Mouse (Mus musculus) limb, embryonic 13.5 days (tissue): Measurements from ENCODE around the gene Cfl1. TPM values are rescaled to one million over a fixed set of nuclear protein-coding genes. Genes with fewer than 3 reads are reported as not detected.

Experiments used
- ATAC-seq: fragments of 200-750 bp; cut with Nextera tagmentation; 2 replicates; pipeline ENCODE4 v1.8.0; 2017; ENCODE audit warnings: low read depth, moderate number of reproducible peaks, moderate TSS enrichment; ENCODE audit not compliant: low FRiP score
- H3K27ac ChIP-seq: fragments of 300-500 bp; sonication (generic); 2 replicates; pipeline ENCODE4 v1.5.1; 2015; ENCODE audit warnings: inconsistent platforms, mild to moderate bottlenecking, moderate library complexity
- H3K27me3 ChIP-seq: fragments of 300-500 bp; sonication (generic); 2 replicates; pipeline ENCODE4 v1.6.1; 2015; ENCODE audit warnings: mild to moderate bottlenecking, inconsistent platforms
- H3K36me3 ChIP-seq: fragments of 300-500 bp; sonication (generic); 2 replicates; pipeline ENCODE4 v1.6.1; 2015; ENCODE audit warnings: inconsistent platforms, mild to moderate bottlenecking, moderate library complexity
- H3K4me1 ChIP-seq: fragments of 300-500 bp; sonication (generic); 2 replicates; pipeline ENCODE4 v1.6.1; 2015; ENCODE audit warnings: inconsistent platforms
- H3K4me2 ChIP-seq: fragments of 300-500 bp; sonication (generic); replicated peaks from 2 replicates; pipeline ENCODE4 v1.6.1; 2015; ENCODE audit warnings: inconsistent platforms, mild to moderate bottlenecking, moderate library complexity
- H3K4me3 ChIP-seq: fragments of 300-500 bp; sonication (generic); 2 replicates; pipeline ENCODE4 v1.5.1; 2015; ENCODE audit warnings: moderate library complexity, mild to moderate bottlenecking, inconsistent platforms
- H3K9ac ChIP-seq: fragments of 300-500 bp; sonication (generic); 2 replicates; pipeline ENCODE4 v1.6.1; 2015; ENCODE audit warnings: mild to moderate bottlenecking, inconsistent platforms
- H3K9me3 ChIP-seq: fragments of 300-500 bp; sonication (generic); 2 replicates; pipeline ENCODE4 v1.6.1; 2016; ENCODE audit warnings: inconsistent platforms
- WGBS: fragments of 180-500 bp; shearing (Covaris S2); methylation state at CpG from one replicate; pipeline ENCODE4 v1.1.7; 2015; 5-methylcytosine and 5-hydroxymethylcytosine counted together
- polyA plus RNA-seq: library from polyadenylated mRNA; unstranded; fragments of >200 nt; fragmentation: Nextera tagmentation; extraction: Ambion mirVana; gene quantifications from 2 replicates; pipeline ENCODE4 v1.2.1, GENCODE M21; 2015

Gene Cfl1
- polyA plus RNA-seq, result 2,537 and 2,628 TPM in 2 replicates

DNA sequence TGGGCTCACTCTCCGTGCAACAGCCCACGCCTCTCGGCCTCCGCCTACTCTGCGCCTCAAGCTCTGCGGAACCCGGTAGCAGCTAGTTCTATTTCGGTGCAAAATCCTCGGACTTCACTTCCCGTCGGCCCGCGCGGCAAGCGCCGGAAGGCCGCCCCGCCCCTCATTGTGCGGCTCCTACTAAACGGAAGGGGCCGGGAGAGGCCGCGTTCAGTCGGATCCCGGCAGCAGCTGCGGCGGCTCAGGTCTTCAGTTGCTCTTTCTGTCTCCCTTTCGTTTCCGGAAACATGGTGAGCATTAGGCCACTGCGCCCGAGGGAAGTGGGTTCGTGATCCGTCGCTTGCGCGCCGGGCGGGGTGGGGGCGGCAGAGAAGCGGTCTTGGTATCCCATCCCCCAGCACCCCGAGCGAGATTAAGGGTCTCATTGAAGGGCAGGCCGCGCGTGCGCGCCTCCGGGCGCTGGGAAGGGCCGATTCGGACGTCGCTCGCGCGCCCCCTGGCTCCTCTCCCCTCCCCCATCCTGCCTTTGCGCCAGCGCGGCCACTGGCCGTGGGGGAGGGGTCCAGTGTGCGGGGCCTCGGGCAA lies at the start of gene Cfl1:
Cfl1 (plus strand) TSS at position 143 of the 585 bp plus-strand sequence.
- Histone ChIP-seq H3K4me3 (peak within 1 kb of the TSS; percentile 98), H3K4me1 (peaks cover 39% of the 10 kb centered on the region), H3K9me3 (no peaks in the 10 kb centered on the region), H3K27me3 (no peaks in the 10 kb centered on the region), H3K4me2 (peak within 1 kb of the TSS; percentile 83), H3K27ac (peak within 1 kb of the TSS; percentile 99), H3K36me3 (peaks cover 49% of the 10 kb centered on the region), H3K9ac (peak within 1 kb of the TSS; percentile 97)
- ATAC-seq, result peak; percentile 70
- WGBS, result 0% methylated on average over 59 of the region's 62 CpGs

DNA sequence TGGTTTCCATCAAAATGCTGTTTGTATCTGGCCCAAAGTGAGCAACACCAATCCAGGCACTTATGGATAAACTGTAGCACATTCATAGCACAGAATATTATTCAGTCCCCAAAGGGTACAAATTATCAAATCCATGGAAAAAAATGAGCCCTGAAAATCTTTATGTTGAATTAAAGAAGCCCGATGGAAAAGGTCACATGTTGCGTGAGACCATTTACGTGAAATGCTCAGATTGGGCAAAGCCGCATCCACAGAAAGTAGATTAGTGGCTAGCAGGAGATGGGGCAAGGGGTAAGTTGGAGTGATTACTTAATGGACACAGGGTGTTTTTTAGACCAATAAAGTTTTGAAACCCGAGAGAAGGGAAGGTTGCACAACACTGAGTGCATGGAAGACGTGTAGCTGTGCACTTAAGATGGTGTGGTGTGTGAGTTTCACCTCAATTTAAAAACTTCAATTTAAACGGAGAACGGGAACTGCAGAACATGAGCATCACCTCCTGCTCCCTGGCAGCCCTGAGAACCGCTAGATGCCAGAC lies 45.8 kb upstream of the Cfl1 start:
- H3K27ac ChIP-seq, result no peak overlapping the region
- H3K4me1 ChIP-seq, result peaks cover 21% of the 10 kb centered on the region
- WGBS, result 60% methylated on average over 9 of the region's 9 CpGs
- ATAC-seq, result no peak
- H3K9ac ChIP-seq, result no peak overlapping the region
- no peak overlapping the region for H3K4me3 ChIP-seq
- no peaks in the 10 kb centered on the region for H3K36me3 ChIP-seq
- peaks cover 14% of the 10 kb centered on the region; the same call in 1 of the 2 replicates for H3K9me3 ChIP-seq
- H3K27me3 ChIP-seq, result peaks cover 47% of the 10 kb centered on the region
- H3K4me2 ChIP-seq, result no peak overlapping the region

DNA sequence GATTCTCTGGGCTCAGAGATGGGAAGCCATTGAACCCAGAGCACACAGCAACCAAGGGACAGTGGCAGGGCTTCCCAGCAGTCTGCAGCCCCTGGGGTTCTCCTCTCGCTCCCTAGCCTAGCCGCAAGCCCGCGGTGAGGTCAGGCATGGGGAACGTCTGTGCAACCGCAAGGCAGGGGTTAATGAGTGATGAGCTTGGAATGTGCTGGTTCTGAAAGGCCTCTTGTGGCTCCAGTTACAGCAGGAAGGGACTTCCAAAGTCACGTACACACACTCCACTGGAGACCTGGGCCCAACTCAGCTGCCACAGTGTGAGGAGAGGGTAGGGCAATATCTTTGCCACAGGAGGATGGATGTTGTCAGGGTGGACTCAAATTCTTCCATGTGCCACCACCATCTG lies 45.3 kb upstream of the Cfl1 start:
- 30% methylated on average over 7 of the region's 7 CpGs for WGBS
- Histone ChIP-seq H3K4me2 (no peak overlapping the region), H3K27me3 (peaks cover 52% of the 10 kb centered on the region)

GRCm38 (mm10) chr19:5445747-5446146 lies 44.5 kb upstream of the Cfl1 start:
- ATAC-seq, result no peak
- no peaks in the 10 kb centered on the region for H3K36me3 ChIP-seq
- no peak overlapping the region for H3K4me2 ChIP-seq
- 89% methylated on average over 5 of the region's 5 CpGs for WGBS
- peaks cover 60% of the 10 kb centered on the region for H3K27me3 ChIP-seq
- no peak overlapping the region for H3K9ac ChIP-seq
- peaks cover 8% of the 10 kb centered on the region; the same call in 1 of the 2 replicates for H3K9me3 ChIP-seq
- H3K27ac ChIP-seq, result no peak overlapping the region
- H3K4me3 ChIP-seq, result no peak overlapping the region
- H3K4me1 ChIP-seq, result peaks cover 21% of the 10 kb centered on the region

More for the DNA sequence above, 45.3 kb upstream of the Cfl1 start:
- Histone ChIP-seq H3K36me3 (no peaks in the 10 kb centered on the region), H3K4me1 (peaks cover 21% of the 10 kb centered on the region), H3K9ac (no peak overlapping the region), H3K9me3 (peaks cover 14% of the 10 kb centered on the region; the same call in 1 of the 2 replicates), H3K4me3 (no peak overlapping the region), H3K27ac (no peak overlapping the region)
- ATAC-seq, result no peak

DNA sequence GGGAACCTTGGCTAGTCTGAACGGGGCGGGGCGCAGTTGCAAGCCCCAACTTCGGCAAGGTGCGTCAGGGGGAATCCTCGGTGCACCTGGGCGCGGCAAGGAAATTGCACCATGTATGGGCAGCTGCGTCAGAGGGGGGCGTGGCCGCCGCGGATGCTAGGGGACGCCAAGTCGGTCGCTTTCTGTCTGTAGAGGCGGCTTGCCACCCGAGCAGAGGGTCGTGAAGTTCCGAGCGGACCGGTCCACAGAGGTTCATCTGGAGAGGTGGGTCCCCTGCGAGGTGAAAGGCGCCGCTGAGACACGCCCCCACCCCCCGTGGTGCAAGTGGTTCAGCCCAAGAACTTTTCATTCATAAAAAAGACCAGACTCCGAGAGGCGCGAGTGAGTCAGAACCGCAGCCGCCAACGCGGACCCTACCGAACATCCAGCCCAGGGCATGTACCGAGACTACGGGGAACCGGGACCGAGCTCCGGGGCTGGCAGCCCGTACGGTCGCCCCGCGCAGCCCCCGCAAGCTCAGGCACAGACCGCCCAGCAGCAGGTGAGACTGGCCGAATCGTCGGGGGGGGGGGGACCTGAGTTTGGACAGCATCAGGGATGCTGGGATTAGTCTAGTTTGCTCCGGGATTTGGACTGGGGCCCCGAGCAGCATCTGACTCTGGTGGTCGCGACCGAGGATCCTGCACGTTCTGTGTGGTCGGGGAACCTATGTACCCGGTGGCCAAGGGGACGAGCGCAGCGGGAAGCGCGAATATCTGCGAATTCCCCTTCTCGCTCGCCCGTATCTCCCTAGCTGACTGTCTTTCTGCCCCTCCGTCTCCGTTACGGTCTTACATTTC lies 42.5 kb upstream of the Cfl1 start, which contains the start of gene Fosl1:
Fosl1 (plus strand) TSS at position 33 of the 839 bp plus-strand sequence.
- peak; percentile 79; the same call in 1 of the 2 replicates for ATAC-seq
- Histone ChIP-seq H3K27me3 (peaks cover 62% of the 10 kb centered on the region), H3K27ac (no peak within 1 kb of the TSS), H3K4me1 (peaks cover 21% of the 10 kb centered on the region), H3K4me2 (peak within 1 kb of the TSS; percentile 95), H3K36me3 (no peaks in the 10 kb centered on the region), H3K4me3 (peak within 1 kb of the TSS; percentile 58), H3K9me3 (peaks cover 8% of the 10 kb centered on the region; the same call in 1 of the 2 replicates), H3K9ac (peak within 1 kb of the TSS; percentile 61)
- under 1% methylated on average over 70 of the region's 70 CpGs for WGBS

DNA sequence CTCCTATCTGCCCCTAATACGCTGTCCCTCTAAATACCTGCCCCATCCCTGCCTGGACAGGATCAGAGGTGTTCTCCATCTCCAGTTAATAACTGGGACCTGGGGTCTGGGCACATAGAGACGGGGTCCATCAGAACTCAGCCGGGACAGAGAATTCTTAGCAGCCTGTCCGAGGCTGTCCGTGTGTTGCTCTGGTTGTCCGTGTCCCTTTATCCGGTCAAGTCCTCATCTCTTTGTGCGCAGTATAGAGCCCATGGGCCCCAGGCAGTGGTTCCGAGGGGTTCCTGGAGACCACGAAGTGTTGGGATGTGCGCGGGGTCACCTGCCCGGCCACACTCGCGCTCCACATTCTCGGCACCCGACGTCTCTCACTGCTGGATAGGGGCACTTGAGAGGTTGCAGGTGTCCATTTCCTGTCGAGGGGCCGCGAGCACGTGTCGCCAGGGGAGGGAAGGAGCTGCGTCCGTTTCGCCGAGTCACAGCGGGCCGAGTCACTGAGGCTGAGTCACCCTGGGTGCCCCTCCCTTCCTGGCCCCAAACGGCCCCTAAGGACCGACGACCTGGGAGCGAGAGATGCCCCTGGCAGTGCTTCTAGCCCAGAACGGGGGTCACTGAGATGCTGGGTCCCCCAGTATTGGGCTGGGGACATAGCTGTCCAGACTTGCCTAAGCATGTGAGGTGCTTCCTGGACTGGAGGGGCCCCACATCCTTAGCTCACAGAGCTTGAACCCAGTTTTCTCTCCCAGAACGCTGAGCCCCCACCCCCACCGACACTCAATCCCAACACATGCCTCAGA lies 41.7 kb upstream of the Cfl1 start:
- Histone ChIP-seq H3K27me3 (peaks cover 62% of the 10 kb centered on the region), H3K9ac (no peak overlapping the region), H3K4me1 (peaks cover 21% of the 10 kb centered on the region), H3K4me2 (peak overlapping the region; percentile 95), H3K9me3 (peaks cover 8% of the 10 kb centered on the region; the same call in 1 of the 2 replicates), H3K4me3 (peak overlapping the region; percentile 58), H3K27ac (no peak overlapping the region), H3K36me3 (no peaks in the 10 kb centered on the region)
- ATAC-seq, result no peak
- WGBS, result 6% methylated on average over 36 of the region's 36 CpGs

DNA sequence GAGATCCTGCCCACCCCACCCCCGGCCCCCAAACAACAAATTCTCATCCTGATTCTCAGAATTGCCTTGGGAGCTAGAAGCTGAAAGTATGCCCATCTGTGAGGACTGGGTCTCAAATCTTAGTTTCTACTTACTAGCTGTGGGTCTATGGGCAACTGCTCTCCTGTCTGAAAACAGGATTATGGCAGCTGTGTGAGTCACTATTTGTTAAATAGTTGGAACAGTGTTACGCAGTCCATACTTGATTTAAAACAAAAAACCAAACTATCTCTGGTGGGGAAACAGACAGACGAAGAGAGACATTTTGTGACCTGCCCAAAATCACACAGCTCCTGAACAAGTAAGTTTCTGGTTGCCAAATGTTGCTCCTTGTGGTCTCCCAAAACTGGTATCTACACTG lies 40.6 kb upstream of the Cfl1 start:
- no peak overlapping the region for H3K4me3 ChIP-seq
- peaks cover 21% of the 10 kb centered on the region for H3K4me1 ChIP-seq
- no peak for ATAC-seq
- 82% methylated on average over 3 of the region's 3 CpGs for WGBS
- H3K36me3 ChIP-seq, result peaks cover 10% of the 10 kb centered on the region
- no peak overlapping the region for H3K9ac ChIP-seq
- H3K27me3 ChIP-seq, result peaks cover 56% of the 10 kb centered on the region
- H3K27ac ChIP-seq, result no peak overlapping the region
- no peak overlapping the region for H3K4me2 ChIP-seq
- H3K9me3 ChIP-seq, result peaks cover 8% of the 10 kb centered on the region; the same call in 1 of the 2 replicates

DNA sequence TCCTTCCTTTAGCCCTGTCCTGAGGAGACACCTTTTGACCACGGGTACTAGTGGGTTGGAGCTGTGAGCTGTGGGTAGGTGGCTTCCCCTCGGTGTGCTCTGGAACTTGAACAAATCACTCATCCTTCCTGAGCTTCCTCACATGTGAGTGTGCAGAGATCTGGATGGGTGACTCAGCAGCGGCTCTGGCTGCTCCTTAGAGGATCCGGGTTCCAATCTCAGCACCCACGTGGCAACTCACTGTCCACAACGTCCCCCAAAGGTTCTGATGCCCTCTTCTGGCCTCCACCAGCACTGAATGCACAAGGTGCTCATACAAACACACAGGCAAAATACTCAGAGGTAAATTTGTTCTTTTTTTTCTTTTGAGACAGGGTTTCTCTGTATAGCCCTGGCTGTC lies 38.5 kb upstream of the Cfl1 start:
- Histone ChIP-seq H3K9ac (no peak overlapping the region), H3K36me3 (peaks cover 13% of the 10 kb centered on the region), H3K4me1 (peaks cover 42% of the 10 kb centered on the region), H3K4me2 (no peak overlapping the region), H3K4me3 (no peak overlapping the region), H3K27me3 (peaks cover 42% of the 10 kb centered on the region), H3K9me3 (peaks cover 8% of the 10 kb centered on the region; the same call in 1 of the 2 replicates), H3K27ac (no peak overlapping the region)
- 86% methylated on average over 6 of the region's 6 CpGs for WGBS
- ATAC-seq, result no peak

DNA sequence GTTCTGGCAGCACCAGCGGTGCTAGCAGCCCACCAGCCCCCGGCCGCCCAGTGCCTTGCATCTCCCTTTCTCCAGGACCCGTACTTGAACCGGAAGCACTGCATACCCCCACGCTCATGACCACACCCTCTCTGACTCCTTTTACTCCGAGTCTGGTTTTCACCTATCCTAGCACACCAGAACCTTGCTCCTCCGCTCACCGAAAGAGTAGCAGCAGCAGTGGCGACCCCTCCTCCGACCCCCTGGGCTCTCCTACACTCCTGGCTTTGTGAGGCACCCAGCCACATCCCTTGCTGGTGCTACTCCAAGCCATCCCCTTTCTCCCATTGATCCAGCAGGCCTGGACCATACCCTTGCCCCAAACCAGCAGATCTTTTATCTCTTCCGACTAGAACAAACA lies 35.2 kb upstream of the Cfl1 start:
- H3K27me3 ChIP-seq, result peaks cover 9% of the 10 kb centered on the region
- ATAC-seq, result no peak

GRCm38 (mm10) chr19:5455568-5455967 lies 34.7 kb upstream of the Cfl1 start:
- no peak overlapping the region for H3K27ac ChIP-seq
- 70% methylated on average over 8 of the region's 8 CpGs for WGBS
- H3K9me3 ChIP-seq, result no peaks in the 10 kb centered on the region
- H3K4me3 ChIP-seq, result peak overlapping the region; percentile 82
- peaks cover 4% of the 10 kb centered on the region for H3K27me3 ChIP-seq
- H3K4me2 ChIP-seq, result peak overlapping the region; percentile 99
- no peak for ATAC-seq
- H3K9ac ChIP-seq, result peak overlapping the region; percentile 87; the same call in 1 of the 2 replicates
- peaks cover 32% of the 10 kb centered on the region for H3K4me1 ChIP-seq
- peaks cover 13% of the 10 kb centered on the region for H3K36me3 ChIP-seq

More for the DNA sequence above, 35.2 kb upstream of the Cfl1 start:
- peaks cover 13% of the 10 kb centered on the region for H3K36me3 ChIP-seq
- peak overlapping the region; percentile 82; the same call in 1 of the 2 replicates for H3K4me3 ChIP-seq
- WGBS, result 82% methylated on average over 12 of the region's 12 CpGs
- no peaks in the 10 kb centered on the region for H3K9me3 ChIP-seq
- H3K27ac ChIP-seq, result no peak overlapping the region
- H3K4me2 ChIP-seq, result peak overlapping the region; percentile 99
- H3K9ac ChIP-seq, result peak overlapping the region; percentile 87; the same call in 1 of the 2 replicates
- H3K4me1 ChIP-seq, result peaks cover 31% of the 10 kb centered on the region

- WGBS, result 2% methylated on average over 26 of the region's 26 CpGs
- peak overlapping the region; percentile 85 for H3K27ac ChIP-seq
- no peak for ATAC-seq
Measured at GRCm38 (mm10) chr19:5456241-5456921, 33.9 kb upstream of the Cfl1 start.

More at GRCm38 (mm10) chr19:5456241-5456921, 33.9 kb upstream of the Cfl1 start:
- Histone ChIP-seq H3K9me3 (no peaks in the 10 kb centered on the region), H3K36me3 (peaks cover 13% of the 10 kb centered on the region), H3K4me2 (peak overlapping the region; percentile 99), H3K27me3 (no peaks in the 10 kb centered on the region), H3K9ac (peak overlapping the region; percentile 87), H3K4me3 (peak overlapping the region; percentile 82), H3K4me1 (peaks cover 38% of the 10 kb centered on the region)
